Mouse (Mus musculus): ENCODE data around the gene Ranbp17.

- TF ChIP-seq TAL1 (IDR thresholded peaks at IDR 0.05; ENCODE audit: low read length), result no peak
- no peak for TF ChIP-seq GATA1 (IDR thresholded peaks at IDR 0.05; ENCODE audit: low read length)
Measured at GRCm38 (mm10) chr11:33388685-33389084, 124.9 kb downstream of the Ranbp17 start.
